Mouse (Mus musculus) adrenal gland, postnatal 4 days (tissue): ENCODE data around the gene Atp2a3. TPM values are rescaled to one million over a fixed set of nuclear protein-coding genes. Genes with fewer than 3 reads are reported as not detected.

Source experiments
- DNase-seq, 2 experiments: peaks; one replicate each; pipeline ENCODE4 v3.0.0; 2021 to 2022; ENCODE audit warnings: low spot score in 2 of 2, mixed read lengths in 2 of 2
- long read RNA-seq, 2 experiments: library from polyadenylated mRNA; stranded (forward); transcript quantifications; one replicate each; pipeline ENCODE4 v2.0.0; 2021
- total RNA-seq, 2 experiments: library from RNA; stranded (reverse); gene quantifications; 2 replicates each; pipeline ENCODE4 v1.2.3; 2021

Atp2a3 gene
- 10 to 100 TPM; 16.6 to 18.3 TPM for total RNA-seq
- long read RNA-seq, experiment 1, partial matches to known transcripts: 1 of 2 reads
- long read RNA-seq, experiment 1, other reads (novel, unspliced or antisense): 1 of 2 reads
- long read RNA-seq, experiment 2, partial matches to known transcripts: 3 of 3 reads
- long read RNA-seq, experiment 2, other reads (novel, unspliced or antisense): 0 of 3 reads

- DNase-seq: no peak
Measured at GRCm38 (mm10) chr11:72961072-72961980, at the start of gene Atp2a3. Gene Atp2a3 (plus strand): TSS chr11:72961169.

- no peak for DNase-seq
Measured at GRCm38 (mm10) chr11:72917299-72917996, 43.5 kb upstream of the Atp2a3 start.

GRCm38 (mm10) chr11:72923116-72923515 is 37.9 kb upstream of the Atp2a3 start:
- DNase-seq: no peak

- DNase-seq: no peak
Measured at GRCm38 (mm10) chr11:72924458-72924857, 36.5 kb upstream of the Atp2a3 start.

GRCm38 (mm10) chr11:72925067-72925466 is 35.9 kb upstream of the Atp2a3 start:
- no peak for DNase-seq

GRCm38 (mm10) chr11:72926226-72926890 is 34.6 kb upstream of the Atp2a3 start:
- DNase-seq: peak in 1 of 2 experiments; percentile 37

GRCm38 (mm10) chr11:72928516-72928915 is 32.5 kb upstream of the Atp2a3 start:
- DNase-seq: no peak

GRCm38 (mm10) chr11:72940208-72941143 is 20.5 kb upstream of the Atp2a3 start:
- DNase-seq: no peak

GRCm38 (mm10) chr11:72944996-72945793 is 15.8 kb upstream of the Atp2a3 start:
- no peak for DNase-seq

GRCm38 (mm10) chr11:72945875-72946559 is 15.0 kb upstream of the Atp2a3 start:
- no peak for DNase-seq

GRCm38 (mm10) chr11:72946560-72947119 is 14.3 kb upstream of the Atp2a3 start:
- no peak for DNase-seq

GRCm38 (mm10) chr11:72947840-72948239 is 13.1 kb upstream of the Atp2a3 start:
- DNase-seq: no peak

- DNase-seq: no peak
Measured at GRCm38 (mm10) chr11:72948254-72948653, 12.7 kb upstream of the Atp2a3 start.

GRCm38 (mm10) chr11:72951137-72952000 is 9.6 kb upstream of the Atp2a3 start:
- DNase-seq: no peak

- no peak for DNase-seq
Measured at GRCm38 (mm10) chr11:72952226-72952625, 8.7 kb upstream of the Atp2a3 start.

GRCm38 (mm10) chr11:72952697-72953096 is 8.3 kb upstream of the Atp2a3 start:
- DNase-seq: no peak

- no peak for DNase-seq
Measured at GRCm38 (mm10) chr11:72953116-72953439, 7.9 kb upstream of the Atp2a3 start.
